Mouse (Mus musculus): ENCODE results near the gene Efcab5. TPM values are rescaled to one million over a fixed set of nuclear protein-coding genes. Genes with fewer than 3 reads are reported as not detected.
A peak's percentile ranks its signal among the peaks of the same experiment; 100 is the strongest.

Efcab5 gene
- polyA plus RNA-seq (2015; fragmentation: Nextera tagmentation; extraction: Ambion mirVana), result 0.51 and 0.56 TPM in 2 replicates

DNA sequence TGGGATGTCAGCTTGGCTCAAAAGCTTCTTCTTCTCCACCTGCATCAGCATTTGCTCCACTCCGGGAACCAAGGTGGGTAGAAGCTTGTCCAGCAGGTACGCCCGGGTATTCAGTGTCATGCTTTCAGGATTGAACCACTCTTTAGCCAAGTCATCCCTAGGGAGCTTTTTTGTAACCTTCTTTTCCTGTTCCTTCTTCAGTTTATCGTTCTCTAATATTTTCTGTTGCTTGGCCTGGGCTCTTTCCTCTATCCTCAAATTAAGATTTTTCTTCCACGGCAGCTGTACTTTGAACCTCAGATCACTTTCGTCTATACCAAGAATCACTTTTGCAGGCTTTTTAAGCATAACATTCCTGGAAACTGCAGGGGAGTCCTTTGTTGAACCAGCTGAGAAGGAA lies at the start of gene Efcab5:
Gene Efcab5 (minus strand): TSS at position 101 of the 400 bp plus-strand sequence.
- no peaks in the 10 kb centered on the region for H3K36me3 ChIP-seq (ENCODE audit: control insufficient read depth, insufficient read depth, low read length)
- no peaks in the 10 kb centered on the region for H3K4me1 ChIP-seq (ENCODE audit: control insufficient read depth, insufficient read depth, low read depth, low read length)
- no peak within 1 kb of the TSS for H3K9ac ChIP-seq (ENCODE audit: low read depth, low read length)
- H3K4me3 ChIP-seq (ENCODE audit: low read length), result no peak within 1 kb of the TSS
- WGBS, result 83% methylated on average over 6 of the region's 6 CpGs
- H3K27me3 ChIP-seq (replicated peaks; ENCODE audit: control insufficient read depth, insufficient read depth, low read length), result no peaks in the 10 kb centered on the region
- H3K4me2 ChIP-seq (ENCODE audit: low read length), result no peak within 1 kb of the TSS
- no peak for ATAC-seq
- H3K9me3 ChIP-seq (ENCODE audit: control insufficient read depth, low read length), result no peaks in the 10 kb centered on the region
- no peak within 1 kb of the TSS for H3K27ac ChIP-seq (ENCODE audit: low read depth, low read length)

DNA sequence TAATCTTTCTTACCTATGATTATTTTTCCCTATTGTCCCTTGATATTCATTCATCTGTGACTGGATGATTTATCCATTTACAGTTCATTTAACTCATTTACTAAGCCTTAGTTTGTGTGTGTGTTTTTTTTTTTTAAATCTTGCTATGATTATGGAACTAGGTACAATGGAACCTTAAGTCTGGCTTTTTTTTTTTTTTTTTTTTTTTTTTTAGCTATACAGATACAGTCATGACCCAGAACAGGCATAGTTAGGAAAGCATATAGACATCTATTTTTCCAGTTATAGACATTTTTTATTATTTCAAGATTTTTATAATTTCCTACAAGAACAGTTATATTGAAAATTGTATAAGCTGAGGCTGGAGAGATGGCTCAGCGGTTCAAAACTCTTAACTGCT lies 46.5 kb upstream of the Efcab5 start:
- Histone ChIP-seq H3K27ac (ENCODE audit: low read depth, low read length) (no peak overlapping the region), H3K9ac (ENCODE audit: low read depth, low read length) (no peak overlapping the region), H3K27me3 (replicated peaks; ENCODE audit: control insufficient read depth, insufficient read depth, low read length) (no peaks in the 10 kb centered on the region), H3K4me1 (ENCODE audit: control insufficient read depth, insufficient read depth, low read depth, low read length) (no peaks in the 10 kb centered on the region), H3K4me2 (ENCODE audit: low read length) (no peak overlapping the region), H3K4me3 (ENCODE audit: low read length) (no peak overlapping the region), H3K36me3 (ENCODE audit: control insufficient read depth, insufficient read depth, low read length) (no peaks in the 10 kb centered on the region), H3K9me3 (ENCODE audit: control insufficient read depth, low read length) (no peaks in the 10 kb centered on the region)
- WGBS, result 94% methylated on average over 1 of the region's 1 CpGs
- ATAC-seq, result no peak

DNA sequence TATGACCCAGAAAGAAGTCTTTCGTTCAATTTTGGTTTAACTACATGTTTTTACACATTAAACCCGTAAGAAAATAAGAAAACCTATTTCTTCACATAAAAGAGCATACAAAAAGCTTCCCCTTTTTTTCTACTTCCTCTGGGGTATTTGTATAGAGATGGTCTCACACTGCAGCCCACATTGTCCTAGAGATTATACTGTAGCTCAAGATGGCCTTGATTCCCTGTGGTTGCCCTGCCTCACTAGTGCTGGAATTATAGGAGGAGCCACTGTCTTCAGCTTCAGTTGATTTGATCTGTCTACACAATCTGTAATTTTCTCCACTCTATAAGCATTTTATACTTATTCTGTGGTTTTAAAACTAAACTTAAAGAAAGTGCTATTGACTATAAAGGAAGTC lies 42.7 kb upstream of the Efcab5 start:
- no peaks in the 10 kb centered on the region for H3K27me3 ChIP-seq (replicated peaks; ENCODE audit: control insufficient read depth, insufficient read depth, low read length)
- no peak overlapping the region for H3K4me3 ChIP-seq (ENCODE audit: low read length)
- no peak overlapping the region for H3K9ac ChIP-seq (ENCODE audit: low read depth, low read length)
- H3K27ac ChIP-seq (ENCODE audit: low read depth, low read length), result no peak overlapping the region
- no peak for ATAC-seq
- H3K4me1 ChIP-seq (ENCODE audit: control insufficient read depth, insufficient read depth, low read depth, low read length), result no peaks in the 10 kb centered on the region
- H3K9me3 ChIP-seq (ENCODE audit: control insufficient read depth, low read length), result no peaks in the 10 kb centered on the region
- WGBS, result 92% methylated on average over 2 of the region's 2 CpGs
- H3K36me3 ChIP-seq (ENCODE audit: control insufficient read depth, insufficient read depth, low read length), result no peaks in the 10 kb centered on the region
- no peak overlapping the region for H3K4me2 ChIP-seq (ENCODE audit: low read length)

DNA sequence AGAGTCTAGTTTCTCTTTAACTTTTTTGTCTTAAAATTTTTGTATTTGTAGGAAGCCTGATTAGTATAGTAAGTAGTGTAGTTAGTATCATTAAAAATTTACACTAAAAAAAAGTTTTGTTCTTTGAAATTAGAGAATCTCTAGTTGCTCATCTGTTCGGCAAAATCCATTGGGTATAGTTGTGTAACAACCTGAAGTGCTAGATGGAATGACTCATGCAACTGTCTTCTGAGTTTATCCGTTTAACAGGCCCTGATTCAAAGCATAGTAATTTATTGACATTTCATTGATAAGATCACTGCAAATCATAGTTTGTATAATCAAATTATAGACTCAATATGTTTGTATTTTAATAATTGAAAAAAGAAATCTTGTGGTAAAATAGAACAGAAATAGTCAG lies 42.0 kb upstream of the Efcab5 start:
- WGBS, result 92% methylated on average over 2 of the region's 2 CpGs

DNA sequence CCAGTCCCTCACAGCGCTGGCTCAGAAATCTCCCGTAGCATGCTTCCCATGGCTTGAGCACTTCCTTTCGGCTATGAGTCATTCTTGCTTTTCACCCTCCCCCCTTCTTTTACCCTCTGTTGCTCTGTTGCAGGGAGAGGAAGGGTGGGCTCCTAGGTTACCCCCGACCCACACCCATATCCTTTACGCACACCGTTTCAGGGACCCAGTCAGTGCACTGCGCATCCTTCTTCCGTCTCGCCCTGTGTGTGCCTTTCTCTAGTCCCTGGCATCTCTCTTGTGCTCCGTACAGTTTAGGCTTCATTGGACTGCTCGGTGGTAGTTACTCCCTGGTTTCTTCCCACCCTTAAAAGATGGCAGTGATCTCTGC lies 28.0 kb upstream of the Efcab5 start:
- under 1% methylated on average over 11 of the region's 11 CpGs for WGBS
- Histone ChIP-seq H3K9ac (ENCODE audit: low read depth, low read length) (peak overlapping the region; percentile 97), H3K36me3 (ENCODE audit: control insufficient read depth, insufficient read depth, low read length) (no peaks in the 10 kb centered on the region), H3K27me3 (replicated peaks; ENCODE audit: control insufficient read depth, insufficient read depth, low read length) (no peaks in the 10 kb centered on the region), H3K4me1 (ENCODE audit: control insufficient read depth, insufficient read depth, low read depth, low read length) (peaks cover 17% of the 10 kb centered on the region), H3K4me2 (ENCODE audit: low read length) (peak overlapping the region; percentile 83), H3K4me3 (ENCODE audit: low read length) (peak overlapping the region; percentile 94), H3K27ac (ENCODE audit: low read depth, low read length) (peak overlapping the region; percentile 99), H3K9me3 (ENCODE audit: control insufficient read depth, low read length) (no peaks in the 10 kb centered on the region)
- ATAC-seq, result peak; percentile 71

More for the DNA sequence above, 42.0 kb upstream of the Efcab5 start:
- H3K4me3 ChIP-seq (ENCODE audit: low read length), result no peak overlapping the region
- H3K4me2 ChIP-seq (ENCODE audit: low read length), result no peak overlapping the region
- no peaks in the 10 kb centered on the region for H3K27me3 ChIP-seq (replicated peaks; ENCODE audit: control insufficient read depth, insufficient read depth, low read length)
- H3K4me1 ChIP-seq (ENCODE audit: control insufficient read depth, insufficient read depth, low read depth, low read length), result no peaks in the 10 kb centered on the region
- no peak for ATAC-seq
- H3K36me3 ChIP-seq (ENCODE audit: control insufficient read depth, insufficient read depth, low read length), result no peaks in the 10 kb centered on the region
- H3K27ac ChIP-seq (ENCODE audit: low read depth, low read length), result no peak overlapping the region
- H3K9me3 ChIP-seq (ENCODE audit: control insufficient read depth, low read length), result no peaks in the 10 kb centered on the region
- H3K9ac ChIP-seq (ENCODE audit: low read depth, low read length), result no peak overlapping the region

DNA sequence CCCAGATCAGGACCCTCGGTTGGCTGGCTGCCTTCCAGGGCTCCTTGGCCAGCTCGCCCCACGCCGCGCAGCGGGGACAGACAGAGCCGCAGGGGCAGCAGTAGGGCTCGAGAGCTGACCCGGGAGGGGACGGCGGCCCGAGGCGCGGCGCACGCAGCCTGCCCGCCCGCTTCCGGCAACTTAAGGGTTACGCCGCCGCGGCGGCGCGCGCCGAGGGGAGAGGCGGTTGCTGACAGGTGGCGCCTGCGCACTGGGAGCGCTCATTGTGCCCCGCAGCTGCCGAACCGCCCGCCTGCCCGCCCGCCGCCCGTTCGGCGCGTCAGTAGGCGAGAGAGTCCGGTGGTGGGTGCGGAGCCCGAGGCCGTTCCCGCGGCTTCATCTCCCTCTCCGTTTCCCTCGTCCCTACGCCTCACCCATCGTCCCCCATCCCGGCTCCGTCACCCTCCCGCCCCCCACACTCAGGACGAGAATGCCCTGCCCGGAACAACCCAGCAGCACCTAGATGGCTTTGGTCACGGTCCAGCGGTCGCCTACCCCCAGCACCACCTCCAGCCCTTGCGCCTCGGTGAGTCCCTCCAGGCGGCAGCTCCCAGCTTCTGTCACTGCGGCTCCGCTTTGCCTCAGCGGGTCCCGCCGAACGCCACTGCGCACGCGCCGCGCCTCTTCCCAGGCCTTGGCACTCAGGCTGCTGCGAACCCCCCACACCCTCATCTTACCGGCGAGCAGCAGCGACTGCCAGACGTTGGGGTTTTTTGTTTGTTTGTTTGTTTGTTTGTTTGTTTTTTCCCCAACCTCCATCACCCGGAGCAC lies 27.4 kb upstream of the Efcab5 start, which contains the start of gene Ssh2:
Gene Ssh2 (plus strand): TSS at position 337 of the 810 bp plus-strand sequence.
- ATAC-seq, result peak; percentile 88
- Histone ChIP-seq H3K4me3 (ENCODE audit: low read length) (peak within 1 kb of the TSS; percentile 94), H3K27ac (ENCODE audit: low read depth, low read length) (peak within 1 kb of the TSS; percentile 99), H3K27me3 (replicated peaks; ENCODE audit: control insufficient read depth, insufficient read depth, low read length) (no peaks in the 10 kb centered on the region), H3K9ac (ENCODE audit: low read depth, low read length) (peak within 1 kb of the TSS; percentile 97), H3K4me1 (ENCODE audit: control insufficient read depth, insufficient read depth, low read depth, low read length) (peaks cover 17% of the 10 kb centered on the region), H3K36me3 (ENCODE audit: control insufficient read depth, insufficient read depth, low read length) (no peaks in the 10 kb centered on the region), H3K9me3 (ENCODE audit: control insufficient read depth, low read length) (no peaks in the 10 kb centered on the region), H3K4me2 (ENCODE audit: low read length) (peak within 1 kb of the TSS; percentile 83)
- WGBS, result 0% methylated on average over 63 of the region's 82 CpGs

DNA sequence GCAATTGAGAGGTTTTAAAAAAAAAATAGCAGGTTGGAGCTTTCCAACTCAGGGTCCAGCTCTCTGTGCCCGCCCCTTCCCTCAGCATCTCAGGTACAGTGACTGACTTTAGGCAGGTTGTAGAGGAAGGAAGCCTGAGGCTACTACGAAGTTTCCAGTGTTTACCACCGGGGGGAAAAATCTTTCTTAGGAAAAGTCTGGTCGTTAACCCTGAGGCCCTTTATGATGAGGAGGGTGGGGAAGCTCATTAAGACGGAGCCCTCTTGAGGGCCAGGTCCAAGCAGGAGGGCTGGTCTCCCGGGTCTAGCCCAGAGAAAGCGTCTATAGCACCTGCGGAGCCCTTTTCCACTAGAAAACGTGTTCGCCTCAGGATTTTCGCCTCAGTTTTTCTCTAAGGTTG lies 26.7 kb upstream of the Efcab5 start:
- Histone ChIP-seq H3K4me1 (ENCODE audit: control insufficient read depth, insufficient read depth, low read depth, low read length) (peaks cover 17% of the 10 kb centered on the region), H3K36me3 (ENCODE audit: control insufficient read depth, insufficient read depth, low read length) (no peaks in the 10 kb centered on the region), H3K9ac (ENCODE audit: low read depth, low read length) (peak overlapping the region; percentile 97), H3K27ac (ENCODE audit: low read depth, low read length) (peak overlapping the region; percentile 99), H3K4me2 (ENCODE audit: low read length) (peak overlapping the region; percentile 83), H3K9me3 (ENCODE audit: control insufficient read depth, low read length) (no peaks in the 10 kb centered on the region), H3K27me3 (replicated peaks; ENCODE audit: control insufficient read depth, insufficient read depth, low read length) (no peaks in the 10 kb centered on the region), H3K4me3 (ENCODE audit: low read length) (peak overlapping the region; percentile 94)
- ATAC-seq, result peak; percentile 34; the same call in 1 of the 2 replicates
- WGBS, result 1% methylated on average over 11 of the region's 11 CpGs

DNA sequence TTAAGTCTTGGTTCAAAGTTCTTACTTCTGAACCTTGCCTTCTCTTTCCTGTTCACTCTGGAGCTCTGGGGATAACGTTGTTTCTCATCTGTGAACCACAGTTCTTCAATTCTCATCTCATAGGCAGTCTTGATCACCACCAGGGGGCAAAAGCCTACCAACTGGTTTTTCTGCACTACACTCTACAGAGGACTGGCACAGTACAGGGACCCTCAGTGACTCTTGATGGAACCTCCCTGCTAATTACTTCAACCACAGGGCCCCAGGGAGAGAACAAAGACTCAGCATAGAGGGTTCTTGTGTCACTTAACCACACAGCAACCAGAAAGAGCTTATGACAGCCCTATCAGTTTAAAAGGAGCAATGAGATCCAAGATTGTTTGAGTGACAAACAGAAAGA lies 26.0 kb upstream of the Efcab5 start:
- Histone ChIP-seq H3K27ac (ENCODE audit: low read depth, low read length) (no peak overlapping the region; the same call in 1 of the 2 replicates), H3K4me1 (ENCODE audit: control insufficient read depth, insufficient read depth, low read depth, low read length) (peaks cover 17% of the 10 kb centered on the region), H3K9me3 (ENCODE audit: control insufficient read depth, low read length) (no peaks in the 10 kb centered on the region), H3K4me3 (ENCODE audit: low read length) (no peak overlapping the region), H3K4me2 (ENCODE audit: low read length) (peak overlapping the region; percentile 83), H3K36me3 (ENCODE audit: control insufficient read depth, insufficient read depth, low read length) (no peaks in the 10 kb centered on the region), H3K9ac (ENCODE audit: low read depth, low read length) (no peak overlapping the region), H3K27me3 (replicated peaks; ENCODE audit: control insufficient read depth, insufficient read depth, low read length) (no peaks in the 10 kb centered on the region)
- 0 out of 2 replicates have a peak, but pooled peaks have one; percentile 40 for ATAC-seq
- WGBS, result 0% methylated on average over 1 of the region's 1 CpGs

DNA sequence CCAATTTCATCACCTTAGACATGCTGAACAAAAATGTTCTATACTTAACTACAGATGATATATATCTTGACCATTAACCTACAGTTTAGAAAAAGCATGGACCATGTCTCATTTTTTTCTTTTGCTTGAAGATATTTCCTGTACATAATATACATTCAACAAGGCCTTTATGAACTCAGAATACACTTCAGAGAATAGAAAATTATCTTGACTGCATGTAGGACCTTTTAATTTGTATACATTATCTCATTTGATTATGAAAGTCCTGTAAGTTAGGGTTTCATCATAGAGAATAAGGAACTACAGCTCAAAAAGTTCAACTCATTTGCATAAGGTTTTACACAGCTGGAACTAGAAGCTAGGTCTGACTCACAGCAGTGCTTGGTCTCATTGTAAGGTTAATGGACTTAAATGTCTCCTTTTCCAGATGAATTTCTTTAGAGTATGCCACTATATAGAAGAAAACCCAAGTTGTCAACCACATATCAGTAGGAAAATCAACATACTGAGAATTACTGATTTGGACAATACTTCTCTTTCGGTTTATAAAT lies 25.4 kb upstream of the Efcab5 start:
- no peak overlapping the region for H3K4me2 ChIP-seq (ENCODE audit: low read length)
- H3K4me1 ChIP-seq (ENCODE audit: control insufficient read depth, insufficient read depth, low read depth, low read length), result peaks cover 17% of the 10 kb centered on the region
- no peaks in the 10 kb centered on the region for H3K27me3 ChIP-seq (replicated peaks; ENCODE audit: control insufficient read depth, insufficient read depth, low read length)
- H3K9me3 ChIP-seq (ENCODE audit: control insufficient read depth, low read length), result no peaks in the 10 kb centered on the region
- no peak overlapping the region for H3K4me3 ChIP-seq (ENCODE audit: low read length)
- H3K36me3 ChIP-seq (ENCODE audit: control insufficient read depth, insufficient read depth, low read length), result no peaks in the 10 kb centered on the region
- no peak overlapping the region for H3K9ac ChIP-seq (ENCODE audit: low read depth, low read length)
- no peak for ATAC-seq
- WGBS, result 94% methylated on average over 1 of the region's 1 CpGs
- H3K27ac ChIP-seq (ENCODE audit: low read depth, low read length), result no peak overlapping the region
